In the genomic region with DNA sequence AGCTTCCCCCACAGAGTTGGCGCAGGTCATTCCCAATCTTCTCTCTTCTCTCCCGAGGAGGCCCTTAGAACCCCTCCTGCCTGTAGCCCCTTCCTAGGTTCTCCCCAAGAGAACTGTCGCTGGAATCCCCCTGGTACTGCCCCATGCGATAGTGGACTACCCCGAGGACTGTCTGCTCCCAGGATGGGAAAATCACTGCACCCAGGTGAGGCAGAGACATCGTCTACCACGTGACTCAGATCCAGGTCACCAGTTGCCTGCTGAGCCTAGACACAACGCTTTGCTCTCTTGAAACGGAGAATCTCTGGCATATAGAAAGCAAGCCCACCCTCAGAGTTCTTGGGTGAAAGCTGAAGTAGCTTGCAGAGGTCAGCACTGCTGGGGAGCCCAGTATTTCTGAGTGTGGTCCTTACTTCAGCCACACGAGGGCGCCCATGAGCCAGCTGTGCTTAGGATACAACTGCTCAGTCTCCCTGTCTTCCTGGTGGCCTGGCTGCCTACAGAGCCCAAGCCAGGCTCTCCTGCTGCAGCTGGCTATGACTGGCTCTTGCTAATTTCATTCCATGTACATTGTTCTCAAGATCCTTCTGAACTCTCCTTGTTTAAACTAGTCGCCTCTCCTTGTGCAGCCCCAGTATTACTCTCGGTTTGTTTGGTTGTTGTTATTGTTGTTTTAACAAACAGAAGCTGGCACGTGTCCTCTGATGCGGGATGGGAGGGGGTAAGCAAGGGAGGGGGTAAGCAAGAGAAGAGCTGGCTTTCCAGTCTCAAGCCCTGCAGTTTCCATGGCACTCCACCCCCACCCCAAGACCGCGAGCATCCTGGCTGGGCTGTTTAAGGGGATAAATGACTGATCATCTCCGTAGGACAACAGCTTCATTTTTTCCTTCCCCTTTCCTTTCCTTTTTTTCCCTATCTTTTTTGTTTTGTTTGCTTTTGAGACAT, we compare ENCODE assay signal across 7 mouse cellular contexts. TPM values are rescaled to one million over a fixed set of nuclear protein-coding genes. Genes with fewer than 3 reads are reported as not detected.
DNase-seq lines count a peak whose midpoint lies in the region; ATAC-seq and TF ChIP-seq lines count a peak whose summit lies in the region.

No protein-coding gene starts in this region.

- H3K4me1 ChIP-seq in intestine, postnatal 0 days (replicated peaks; ENCODE audit: control insufficient read depth, insufficient read depth, low read length): no peaks in the 10 kb centered on the region
- no peaks in the 10 kb centered on the region for H3K4me1 ChIP-seq in midbrain, embryonic 11.5 days (ENCODE audit: control insufficient read depth, insufficient read depth, low read length)

- no peak overlapping the region for H3K27ac ChIP-seq in intestine, postnatal 0 days (ENCODE audit: low read depth, low read length)
- no peak overlapping the region for H3K27ac ChIP-seq in midbrain, embryonic 11.5 days (ENCODE audit: low read depth, low read length)

- ATAC-seq in intestine, postnatal 0 days: peak; percentile 68; the same call in 1 of the 2 replicates
- peak; percentile 84 for ATAC-seq in midbrain, embryonic 11.5 days (ENCODE audit: low FRiP score)

- no peak overlapping the region for H3K9ac ChIP-seq in intestine, postnatal 0 days (ENCODE audit: low read depth, low read length)
- no peak overlapping the region for H3K9ac ChIP-seq in midbrain, embryonic 11.5 days (ENCODE audit: low read length)

- peak; percentile 90 to 92 for DNase-seq in adrenal gland, adult 18-20 months (ENCODE audit: low spot score in 2 of 2)
- peak; percentile 83 for DNase-seq in embryo, embryonic 11 days
- DNase-seq in gastrocnemius, postnatal 4 days (ENCODE audit: low spot score in 2 of 2): peak; percentile 75 to 82
- DNase-seq in left cerebral cortex, postnatal 36 days (ENCODE audit: low spot score in 2 of 2): peak; percentile 85
- peak; percentile 98 for DNase-seq in midbrain, embryonic 11.5 days (ENCODE audit: low spot score, missing footprints)
- peak; percentile 92 for DNase-seq in right cerebral cortex, postnatal 4 days

- no peaks in the 10 kb centered on the region for H3K9me3 ChIP-seq in intestine, postnatal 0 days (ENCODE audit: control insufficient read depth)
- no peaks in the 10 kb centered on the region; the same call in 1 of the 2 replicates for H3K9me3 ChIP-seq in midbrain, embryonic 11.5 days (ENCODE audit: control insufficient read depth, low read length)

- H3K36me3 ChIP-seq in intestine, postnatal 0 days (ENCODE audit: control insufficient read depth, insufficient read depth): no peaks in the 10 kb centered on the region
- no peaks in the 10 kb centered on the region for H3K36me3 ChIP-seq in midbrain, embryonic 11.5 days (ENCODE audit: control insufficient read depth, insufficient read depth, low read length)

- 52% methylated on average over 18 of the region's 18 CpGs for WGBS in intestine, postnatal 0 days
- WGBS in midbrain, embryonic 11.5 days: 56% methylated on average over 18 of the region's 18 CpGs

- intact Hi-C loops in left cerebral cortex, postnatal 36 days (cut with DNase I): loop anchor here (2.0 to 5.0 kb wide), 3 partner anchors 35 to 157 kb away; no protein-coding TSS in a partner anchor

- H3K27me3 ChIP-seq in intestine, postnatal 0 days (replicated peaks; ENCODE audit: control insufficient read depth, insufficient read depth, low read length): no peaks in the 10 kb centered on the region
- H3K27me3 ChIP-seq in midbrain, embryonic 11.5 days (ENCODE audit: control insufficient read depth, insufficient read depth, low read length): no peaks in the 10 kb centered on the region

- TF ChIP-seq CTCF in intestine, postnatal 0 days (IDR thresholded peaks at IDR 0.05; ENCODE audit: low read depth): peak; percentile 98

- H3K4me3 ChIP-seq in intestine, postnatal 0 days (ENCODE audit: low read depth, low read length): no peak overlapping the region
- no peak overlapping the region for H3K4me3 ChIP-seq in midbrain, embryonic 11.5 days (ENCODE audit: low read depth, low read length)

- H3K4me2 ChIP-seq in intestine, postnatal 0 days (replicated peaks; ENCODE audit: low read depth): no peak overlapping the region
- no peak overlapping the region for H3K4me2 ChIP-seq in midbrain, embryonic 11.5 days

RNA-seq across cellular contexts. Expression of a gene that starts 9.5 kb away (rescaled TPM):
- total RNA-seq in adrenal gland, adult 18-20 months (2021): 1 to 10 TPM; 8.0 to 9.9 TPM
- 10 to 100 TPM in 1 of 2 experiments, 1 to 10 TPM in 1; 8.6 to 10.1 TPM for total RNA-seq in gastrocnemius, postnatal 4 days (2021)
- 2.5 and 3.1 TPM in 2 replicates for polyA plus RNA-seq in intestine, postnatal 0 days (2015; fragmentation: Nextera tagmentation; extraction: Ambion mirVana)
- total RNA-seq in left cerebral cortex, postnatal 36 days (2021): 10 to 100 TPM in 1 of 2 experiments, 1 to 10 TPM in 1; 8.7 to 11.9 TPM
- 2.0 and 2.7 TPM in 2 replicates for polyA plus RNA-seq in midbrain, embryonic 11.5 days (2014; fragmentation: Nextera tagmentation; extraction: Ambion mirVana)

RNA-seq across cellular contexts. Expression of a gene that starts 14.7 kb away (rescaled TPM):
- 1 to 10 TPM; 4.2 to 8.9 TPM for total RNA-seq in adrenal gland, adult 18-20 months (2021)
- total RNA-seq in gastrocnemius, postnatal 4 days (2021): 10 to 100 TPM in 1 of 2 experiments, 1 to 10 TPM in 1; 4.6 to 10.2 TPM
- 9.0 and 9.9 TPM in 2 replicates for polyA plus RNA-seq in intestine, postnatal 0 days (2015; fragmentation: Nextera tagmentation; extraction: Ambion mirVana)
- 1 to 10 TPM; 2.7 to 4.3 TPM for total RNA-seq in left cerebral cortex, postnatal 36 days (2021)
- polyA plus RNA-seq in midbrain, embryonic 11.5 days (2014; fragmentation: Nextera tagmentation; extraction: Ambion mirVana): 4.3 and 8.5 TPM in 2 replicates

RNA-seq across cellular contexts. Expression of a gene that starts 42.8 kb away (rescaled TPM):
- total RNA-seq in adrenal gland, adult 18-20 months (2021): 1 to 10 TPM in 1 of 2 experiments, under 1 TPM in 1; 0.45 to 1.2 TPM
- total RNA-seq in gastrocnemius, postnatal 4 days (2021): under 1 TPM in 1 of 2 experiments, not detected in 1; 0.05 TPM
- 0.05 and 0.10 TPM in 2 replicates for polyA plus RNA-seq in intestine, postnatal 0 days (2015; fragmentation: Nextera tagmentation; extraction: Ambion mirVana)
- 10 to 100 TPM; 21.3 to 22.4 TPM for total RNA-seq in left cerebral cortex, postnatal 36 days (2021)
- polyA plus RNA-seq in midbrain, embryonic 11.5 days (2014; fragmentation: Nextera tagmentation; extraction: Ambion mirVana): not detected in 2 replicates

RNA-seq across cellular contexts. Expression of a gene that starts 56.1 kb away (rescaled TPM):
- 10 to 100 TPM; 14.1 to 15.0 TPM for total RNA-seq in adrenal gland, adult 18-20 months (2021)
- 10 to 100 TPM; 66.7 to 75.1 TPM for total RNA-seq in gastrocnemius, postnatal 4 days (2021)
- 14.3 and 16.0 TPM in 2 replicates for polyA plus RNA-seq in intestine, postnatal 0 days (2015; fragmentation: Nextera tagmentation; extraction: Ambion mirVana)
- total RNA-seq in left cerebral cortex, postnatal 36 days (2021): 1 to 10 TPM; 2.0 to 2.5 TPM
- 10.5 and 12.1 TPM in 2 replicates for polyA plus RNA-seq in midbrain, embryonic 11.5 days (2014; fragmentation: Nextera tagmentation; extraction: Ambion mirVana)

Comparison
In these comparisons a context has a peak if more than half of its experiments do, and no peak if none do; other contexts are left out.
1. RNA of a gene that starts 42.8 kb away (total RNA-seq): 21.3 to 22.4 TPM in left cerebral cortex, postnatal 36 days; 0.45 to 1.2 TPM in adrenal gland, adult 18-20 months and 0.05 TPM in gastrocnemius, postnatal 4 days; every median in the first group is over 10 times any median in the second.
2. Peak in every context shown above with its lines, with median percentiles within 50 percentile points of each other: DNase-seq.